Mouse (Mus musculus) thymus, postnatal 25 days (tissue): Measurements from ENCODE around the gene Sptb.
A peak's percentile ranks its signal among the peaks of the same experiment; 100 is the strongest.

Source experiments
- DNase-seq: peaks from one replicate; pipeline ENCODE4 v3.0.0; 2022

Gene Sptb

GRCm38 (mm10) chr12:76603779-76604178 lies 106.6 kb downstream of the Sptb start:
- no peak for DNase-seq

GRCm38 (mm10) chr12:76598196-76598928 lies 112.0 kb downstream of the Sptb start:
- DNase-seq = no peak

DNA sequence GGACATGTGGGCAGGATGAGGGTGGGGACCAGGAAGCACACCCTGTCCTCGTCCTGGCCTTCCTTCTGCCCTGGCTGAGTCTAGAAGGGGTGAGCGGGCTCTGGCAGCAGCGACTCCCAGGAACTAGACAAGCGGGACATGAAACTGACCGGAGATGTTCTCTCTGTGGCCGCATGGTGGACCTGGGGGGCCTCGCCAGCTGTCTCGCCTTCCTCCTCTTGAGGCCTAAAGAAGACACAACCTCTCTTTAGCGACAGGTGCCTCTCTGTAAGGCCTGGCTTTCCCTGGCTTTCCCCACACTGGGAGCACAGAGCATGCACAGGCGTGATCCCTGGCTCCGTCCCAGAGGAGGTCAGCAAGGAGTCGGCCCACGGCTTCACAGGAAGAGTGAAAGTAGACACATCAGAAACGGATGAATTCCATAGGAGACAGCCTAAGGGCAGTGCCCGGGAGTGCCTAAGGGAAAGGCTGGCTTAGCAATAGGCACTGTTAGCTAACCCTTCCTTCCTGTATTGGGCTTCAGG lies 112.7 kb downstream of the Sptb start:
- no peak for DNase-seq

- DNase-seq = peak; percentile 66
Measured at GRCm38 (mm10) chr12:76596292-76597023, 113.9 kb downstream of the Sptb start.

DNA sequence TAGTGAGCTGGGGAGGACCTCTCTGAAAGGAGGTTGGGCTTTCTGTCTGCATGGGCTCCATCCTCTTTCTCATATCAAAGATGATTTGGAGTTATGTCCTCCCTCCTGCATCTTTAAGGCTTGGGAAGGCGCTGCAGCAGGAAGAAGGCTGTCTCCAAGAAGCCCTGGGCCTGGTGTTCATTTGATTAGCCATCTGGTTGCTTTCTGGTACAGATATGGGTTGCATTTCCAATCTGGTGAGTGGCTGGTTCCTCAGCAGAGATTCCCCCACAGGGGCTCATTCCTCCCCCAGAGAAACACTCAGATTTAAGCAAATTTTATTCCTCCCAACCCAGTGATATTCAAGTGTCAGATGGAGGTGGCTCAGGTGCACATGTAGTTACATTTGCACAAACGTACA lies 114.5 kb downstream of the Sptb start:
- no peak for DNase-seq

DNA sequence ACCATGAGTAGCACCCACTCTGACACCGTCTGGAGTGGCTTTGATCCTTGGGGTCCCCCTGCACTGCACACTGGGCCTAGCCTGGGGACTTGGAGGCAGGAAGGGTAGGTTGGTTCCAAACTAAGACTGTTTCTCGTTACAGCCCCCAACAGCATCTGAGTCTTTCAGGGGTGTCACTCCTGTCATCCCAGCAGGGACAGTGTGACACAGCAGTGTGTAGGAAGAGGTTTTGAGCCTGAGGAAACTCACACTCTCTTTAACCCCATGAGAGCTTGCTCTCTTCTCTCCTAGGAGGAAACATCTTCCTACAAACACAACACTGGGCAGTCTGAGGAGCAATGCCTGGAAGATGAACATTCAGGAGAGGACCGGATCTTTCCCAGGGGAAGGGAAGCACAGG lies 115.8 kb downstream of the Sptb start:
- DNase-seq = no peak

DNA sequence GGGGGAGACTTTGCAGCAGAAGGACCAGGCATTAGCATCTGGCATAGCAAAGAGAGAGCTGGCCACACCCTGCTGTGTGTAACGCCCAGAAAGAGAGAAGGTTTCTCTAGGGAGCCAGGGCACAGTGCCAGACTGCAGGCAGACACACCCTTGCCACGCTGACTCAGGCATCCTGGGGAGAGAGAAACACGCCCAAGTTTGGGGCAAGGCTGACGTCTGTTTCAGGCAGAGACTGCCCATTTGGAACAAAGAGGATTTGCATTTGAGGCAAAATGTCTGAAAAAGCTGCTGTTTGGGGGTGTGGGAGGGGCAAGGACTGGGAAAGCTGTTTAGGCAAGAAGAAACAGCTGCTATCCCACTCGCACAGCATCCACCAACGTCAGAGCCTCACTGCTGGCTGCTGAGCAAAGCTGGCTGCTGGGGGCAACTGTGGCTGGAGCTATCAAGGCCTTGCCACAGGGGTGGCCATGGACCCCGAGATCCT lies 116.5 kb downstream of the Sptb start:
- DNase-seq = no peak

DNA sequence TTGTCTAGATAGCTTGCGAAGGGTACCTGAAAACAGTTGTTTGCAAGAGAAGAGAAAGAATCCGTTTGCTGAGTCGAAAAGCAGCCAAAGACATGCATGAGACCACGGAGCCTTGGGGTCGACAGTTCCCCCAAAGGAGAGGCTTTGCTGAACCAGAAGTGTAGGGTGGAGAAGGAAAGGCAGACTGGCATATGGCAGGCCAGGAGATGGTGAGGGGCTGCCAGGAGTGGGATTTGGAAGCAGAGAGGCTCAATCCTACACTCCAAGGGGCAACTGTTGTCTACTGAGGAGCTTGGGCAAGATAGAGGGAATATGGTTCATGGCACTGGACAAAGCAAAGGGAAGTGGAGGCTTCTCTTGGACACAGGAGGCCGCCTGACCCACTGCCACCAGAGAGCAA lies 117.1 kb downstream of the Sptb start:
- no peak for DNase-seq

GRCm38 (mm10) chr12:76592213-76592612 lies 118.1 kb downstream of the Sptb start:
- peak; percentile 36 for DNase-seq

- DNase-seq = no peak
Measured at GRCm38 (mm10) chr12:76591037-76591436, 119.3 kb downstream of the Sptb start.

DNA sequence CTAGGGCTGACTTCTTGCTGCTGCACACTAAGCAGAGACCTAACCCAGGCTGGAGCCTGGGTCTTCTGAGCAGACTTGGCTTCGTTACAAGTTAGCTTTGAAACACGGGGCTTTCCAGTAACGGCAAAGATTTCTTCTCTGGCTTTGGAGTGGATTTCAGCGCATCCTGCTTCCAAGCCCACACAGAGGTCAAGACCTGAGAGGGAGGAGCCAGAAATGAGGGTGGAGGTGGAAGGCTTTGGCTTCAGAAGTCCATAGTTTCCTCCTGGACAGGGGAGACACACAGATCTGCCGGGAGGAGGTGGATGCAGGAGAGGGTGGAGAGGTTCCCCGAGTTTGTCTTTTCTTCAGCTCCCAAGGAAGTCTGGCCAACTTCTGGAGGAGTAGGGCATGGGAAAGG lies 120.8 kb downstream of the Sptb start:
- DNase-seq = no peak

- no peak for DNase-seq
Measured at GRCm38 (mm10) chr12:76587357-76587756, 123.0 kb downstream of the Sptb start.

- no peak for DNase-seq
Measured at GRCm38 (mm10) chr12:76585028-76585427, 125.3 kb downstream of the Sptb start.

- no peak for DNase-seq
Measured at GRCm38 (mm10) chr12:76583454-76583853, 126.9 kb downstream of the Sptb start.

- no peak for DNase-seq
Measured at GRCm38 (mm10) chr12:76582841-76583240, 127.5 kb downstream of the Sptb start.

DNA sequence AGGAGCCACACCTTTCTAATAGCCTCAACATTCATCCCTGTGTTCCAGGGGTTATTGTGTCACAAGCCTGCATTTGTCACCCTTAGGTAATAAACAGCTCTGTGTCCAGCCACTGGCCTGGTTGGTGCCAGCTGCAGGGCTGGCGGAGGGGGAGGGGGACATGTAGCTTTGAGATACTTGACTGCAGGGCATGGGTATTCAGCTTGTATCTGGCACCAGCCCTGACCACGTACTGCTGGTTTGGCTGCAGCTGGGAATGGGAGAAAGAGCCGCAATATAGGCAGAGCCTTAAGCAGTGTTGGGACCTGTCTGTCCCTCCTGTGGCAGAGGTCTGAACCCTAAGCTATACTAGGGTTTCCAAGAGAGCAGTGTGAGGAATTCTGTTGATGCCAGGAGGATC lies 128.2 kb downstream of the Sptb start:
- no peak for DNase-seq

DNA sequence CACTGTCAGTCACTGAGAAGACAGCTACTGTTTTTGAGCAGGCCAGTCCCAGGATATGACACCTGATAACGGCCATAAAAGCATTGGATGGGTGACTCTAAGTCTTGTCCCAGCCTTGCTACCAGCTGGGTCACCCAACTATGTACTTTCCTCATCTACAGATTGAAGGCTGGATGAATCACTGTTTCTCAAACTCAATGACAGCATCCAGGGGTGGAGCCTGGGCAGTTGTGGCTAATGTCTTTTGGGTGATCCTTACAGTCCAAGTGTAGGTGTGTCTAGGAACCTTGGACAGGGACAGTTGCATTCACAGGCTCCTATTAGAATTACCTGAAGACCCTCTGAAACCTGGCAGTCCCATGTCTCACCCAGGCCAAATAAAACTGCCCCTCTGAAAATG lies 130.5 kb downstream of the Sptb start:
- no peak for DNase-seq

DNA sequence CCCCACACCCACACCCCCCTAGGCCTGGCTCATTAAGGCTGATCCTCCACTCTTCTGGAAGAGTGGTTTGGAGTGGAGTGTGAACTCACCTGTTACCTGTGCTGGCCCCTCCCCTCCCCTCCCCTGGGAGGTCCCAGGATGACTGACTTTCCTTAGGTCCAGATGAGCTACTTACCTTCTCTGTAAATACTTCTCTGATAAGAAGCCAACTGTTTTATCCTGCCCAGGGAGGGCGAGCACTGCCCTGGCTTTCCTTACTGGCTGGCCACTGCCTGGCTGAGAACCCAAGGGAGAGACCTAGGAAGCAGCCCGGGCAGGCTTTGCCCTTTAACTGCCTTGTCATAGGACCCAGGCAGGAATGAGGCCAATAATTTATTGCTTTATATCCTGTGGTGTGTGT lies 131.9 kb downstream of the Sptb start:
- DNase-seq = no peak

GRCm38 (mm10) chr12:76577858-76578257 lies 132.5 kb downstream of the Sptb start:
- DNase-seq = no peak

DNA sequence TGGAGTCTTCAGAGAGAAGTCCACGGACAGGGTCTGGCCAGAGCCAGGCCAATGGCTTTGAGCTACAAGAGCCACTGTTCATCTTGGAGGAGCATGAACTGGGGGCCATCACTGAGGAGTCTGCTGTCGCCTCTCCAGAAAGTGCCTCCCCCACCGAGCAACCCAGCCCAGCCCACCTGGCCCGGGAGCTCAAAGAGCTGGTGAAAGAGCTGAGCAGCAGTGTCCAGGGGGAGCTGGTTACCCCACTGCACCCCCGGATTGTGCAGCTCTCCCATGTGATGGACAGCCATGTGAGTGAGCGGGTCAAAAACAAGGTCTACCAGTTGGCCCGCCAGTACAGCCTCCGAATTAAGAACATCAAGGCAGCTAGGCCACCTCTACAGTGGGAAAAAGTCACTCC lies 133.5 kb downstream of the Sptb start:
- DNase-seq = no peak

DNA sequence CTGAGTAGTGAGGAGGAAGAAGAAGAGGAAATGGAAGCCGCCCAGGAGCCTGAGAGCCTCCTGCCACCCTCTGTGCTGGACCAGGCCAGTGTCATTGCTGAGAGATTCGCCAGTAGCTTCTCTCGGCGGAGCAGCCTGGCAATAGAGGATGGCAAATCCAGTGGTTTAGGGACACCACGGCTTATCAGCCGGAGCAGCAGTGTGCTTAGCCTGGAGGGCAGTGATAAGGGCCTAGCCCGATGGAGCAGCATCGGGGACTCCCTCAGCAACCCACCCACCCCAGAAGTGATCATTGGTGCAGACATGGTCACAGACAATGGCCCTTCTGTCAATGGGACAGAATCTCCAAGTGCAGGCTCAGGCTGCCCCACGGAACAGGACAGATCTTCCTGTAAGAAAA lies 134.3 kb downstream of the Sptb start:
- no peak for DNase-seq

- no peak for DNase-seq
Measured at GRCm38 (mm10) chr12:76574815-76575214, 135.5 kb downstream of the Sptb start.

- DNase-seq = no peak
Measured at GRCm38 (mm10) chr12:76573381-76573780, 137.0 kb downstream of the Sptb start.
